23 mouse cellular contexts compared by ENCODE assay signal in the genomic region with DNA sequence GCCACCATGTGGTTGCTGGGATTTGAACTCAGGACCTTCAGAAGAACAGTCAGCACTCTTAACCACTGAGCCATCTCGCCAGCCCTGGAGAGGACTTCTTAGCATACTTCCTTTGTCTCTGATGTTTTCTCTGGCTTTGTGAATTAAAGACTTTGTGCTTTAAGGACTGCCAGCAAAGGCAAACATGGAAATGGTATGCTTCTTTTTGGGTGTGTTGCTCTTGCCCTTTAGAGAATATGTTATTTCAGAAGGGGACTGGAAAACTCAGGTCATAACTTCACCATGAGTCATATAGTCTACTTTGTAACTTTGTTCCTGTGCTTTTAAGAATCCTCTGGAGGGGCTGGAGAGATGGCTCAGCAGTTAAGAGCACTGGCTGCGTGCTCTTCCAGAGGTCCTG. TPM values are rescaled to one million over a fixed set of nuclear protein-coding genes. Genes with fewer than 3 reads are reported as not detected.
DNase-seq lines count a peak whose midpoint lies in the region; ATAC-seq and TF ChIP-seq lines count a peak whose summit lies in the region.
"Had no signal": no experiment of that assay in that cellular context is flagged by ENCODE, and none has a peak within 500 bp of the region (broad histone marks: within the 10 kb centered on the region; RNA-seq: fewer than 3 reads in every experiment).

No protein-coding gene starts in this region.

- peak; percentile 71 for TF ChIP-seq EP300 in lung, postnatal 0 days (IDR thresholded peaks at IDR 0.05)

- TF ChIP-seq CTCF in lung, postnatal 0 days (IDR thresholded peaks at IDR 0.05) = no peak

- no peaks in the 10 kb centered on the region for H3K4me1 ChIP-seq in lung, postnatal 0 days (ENCODE audit: insufficient read depth, low read depth, low read length)

- ATAC-seq in lung, postnatal 0 days = peak; percentile 9; the same call in 1 of the 2 replicates
- ATAC-seq: activated CD4-positive, CD25-positive, alpha-beta regulatory T cell, adult 4 months; midbrain, embryonic 13.5 days had no signal

- H3K27ac ChIP-seq in lung, postnatal 0 days (ENCODE audit: low read length) = no peak overlapping the region
- H3K27ac ChIP-seq: forebrain, embryonic 12.5 days; hindbrain, embryonic 14.5 days; liver, embryonic 13.5 days; midbrain, embryonic 13.5 days; neural tube, embryonic 12.5 days had no signal

- 48% methylated on average over 2 of the region's 2 CpGs for WGBS in lung, postnatal 0 days

- H3K27me3 ChIP-seq in lung, postnatal 0 days (replicated peaks; ENCODE audit: insufficient read depth, low read length) = no peaks in the 10 kb centered on the region
- H3K27me3 ChIP-seq: forebrain, embryonic 12.5 days; liver, embryonic 13.5 days; megakaryocyte, embryonic 14.5 days; midbrain, embryonic 13.5 days; neural tube, embryonic 12.5 days had no signal

- peak; percentile 13 for DNase-seq in cerebellum, adult 9-10 months
- no peak for DNase-seq in cerebellum, postnatal 10 days
- peak; percentile 91 for DNase-seq in lung, postnatal 0 days (ENCODE audit: low spot score)
- no peak for DNase-seq in lung, postnatal 10 days
- DNase-seq in Muller cell, postnatal 12 days (ENCODE audit: inconsistent ontology term) = peak; percentile 66
- DNase-seq in naive thymus-derived CD4-positive, alpha-beta T cell, adult 2 months (ENCODE audit: low read depth) = peak; percentile 20
- DNase-seq in kidney, adult 11 months = no peak
- DNase-seq in neural tube, embryonic 10.5 days (ENCODE audit: extremely low spot score, low spot score) = no peak
- DNase-seq: adrenal gland, adult 8-10 months; cerebellum, adult 8-10 months; heart, postnatal 4 days; kidney, adult 9 months; kidney, postnatal 4 days; liver, embryonic 13.5 days; lung, embryonic 14.5 days; right cerebral cortex, postnatal 25 days; spleen, adult 18-20 months had no signal

- H3K4me3 ChIP-seq in lung, postnatal 0 days (ENCODE audit: low read depth, low read length) = no peak overlapping the region
- H3K4me3 ChIP-seq: forebrain, embryonic 12.5 days; liver, embryonic 13.5 days; megakaryocyte, embryonic 14.5 days; midbrain, embryonic 13.5 days; neural tube, embryonic 12.5 days had no signal

- H3K9me3 ChIP-seq in lung, postnatal 0 days (ENCODE audit: low read length) = no peaks in the 10 kb centered on the region
- H3K9me3 ChIP-seq: forebrain, embryonic 12.5 days; liver, embryonic 13.5 days; megakaryocyte, embryonic 14.5 days; midbrain, embryonic 13.5 days; neural tube, embryonic 12.5 days had no signal

- no peak overlapping the region for H3K4me2 ChIP-seq in lung, postnatal 0 days (replicated peaks; ENCODE audit: low read depth, low read length)
- H3K4me2 ChIP-seq: forebrain, embryonic 12.5 days; hindbrain, embryonic 14.5 days; liver, embryonic 13.5 days; lung, embryonic 14.5 days; midbrain, embryonic 13.5 days; neural tube, embryonic 12.5 days had no signal

- no peak overlapping the region for H3K9ac ChIP-seq in lung, postnatal 0 days (replicated peaks; ENCODE audit: low read depth)
- H3K9ac ChIP-seq: forebrain, embryonic 12.5 days; hindbrain, embryonic 14.5 days; liver, embryonic 13.5 days; lung, embryonic 14.5 days; midbrain, embryonic 13.5 days; neural tube, embryonic 12.5 days had no signal

- H3K36me3 ChIP-seq in lung, postnatal 0 days (ENCODE audit: insufficient read depth, low read length) = no peaks in the 10 kb centered on the region
- H3K36me3 ChIP-seq: forebrain, embryonic 12.5 days; liver, embryonic 13.5 days; midbrain, embryonic 13.5 days; neural tube, embryonic 12.5 days had no signal

RNA-seq across cellular contexts. Expression of gene Atl3, which starts 5.0 kb away (rescaled TPM):
- polyA plus RNA-seq in lung, postnatal 0 days (2015; fragmentation: Nextera tagmentation; extraction: Ambion mirVana) = 20.0 and 21.6 TPM in 2 replicates

RNA-seq across cellular contexts. Expression of gene Rtn3, which starts 15.7 kb away (rescaled TPM):
- polyA plus RNA-seq in lung, postnatal 0 days (2015; fragmentation: Nextera tagmentation; extraction: Ambion mirVana) = 122 and 132 TPM in 2 replicates

RNA-seq across cellular contexts. Expression of gene Pla2g16, which starts 58.4 kb away (rescaled TPM):
- 17.9 and 19.1 TPM in 2 replicates for polyA plus RNA-seq in lung, postnatal 0 days (2015; fragmentation: Nextera tagmentation; extraction: Ambion mirVana)

Comparison
In these comparisons a context has a peak if more than half of its experiments do, and no peak if none do; other contexts are left out.
1. DNase-seq: peak in cerebellum, adult 9-10 months (single experiment), lung, postnatal 0 days (single experiment), Muller cell, postnatal 12 days (single experiment) and naive thymus-derived CD4-positive, alpha-beta T cell, adult 2 months (single experiment); none in cerebellum, postnatal 10 days (0 of 2), lung, postnatal 10 days (single experiment), kidney, adult 11 months (single experiment) and neural tube, embryonic 10.5 days (single experiment).